Mouse (Mus musculus) myocyte (in vitro differentiated cells): Measurements from ENCODE around the gene Zfp853. TPM values are rescaled to one million over a fixed set of nuclear protein-coding genes. Genes with fewer than 3 reads are reported as not detected.

Experiments
- H3K27me3 ChIP-seq: one replicate; pipeline ENCODE4 v1.6.1; 2011; ENCODE audit not compliant: control insufficient read depth, insufficient read depth, insufficient read length
- H3K36me3 ChIP-seq: one replicate; pipeline ENCODE4 v1.6.1; 2011; ENCODE audit not compliant: control insufficient read depth, insufficient read depth
- H3K4me2 ChIP-seq: one replicate; pipeline ENCODE4 v1.6.1; 2011; ENCODE audit warnings: low read depth, control low read depth
- H3K4me3 ChIP-seq: one replicate; pipeline ENCODE4 v1.5.1; 2011; ENCODE audit warnings: mild to moderate bottlenecking, control low read depth, moderate library complexity
- H3K79me2 ChIP-seq: one replicate; pipeline ENCODE4 v1.6.1; 2011; ENCODE audit not compliant: control insufficient read depth, insufficient read depth
- H3ac ChIP-seq: one replicate; pipeline ENCODE4 v1.6.1; 2011; ENCODE audit not compliant: control insufficient read depth, insufficient read length
- CEBPB ChIP-seq: IDR thresholded peaks from 2 replicates; pipeline ENCODE4 v1.6.1; 2011; ENCODE audit warnings: mild to moderate bottlenecking, moderate library complexity; ENCODE audit not compliant: poor library complexity, insufficient read depth, severe bottlenecking
- E2F4 ChIP-seq: IDR thresholded peaks from one replicate; pipeline ENCODE4 v1.6.1; 2011; ENCODE audit warnings: mild to moderate bottlenecking, control low read depth, moderate library complexity; ENCODE audit not compliant: insufficient read depth
- MAX ChIP-seq: IDR thresholded peaks from one replicate; pipeline ENCODE4 v1.6.1; 2011; ENCODE audit warnings: low read depth, mild to moderate bottlenecking, control low read depth
- MYOD1 ChIP-seq, 3 experiments: IDR thresholded peaks; one replicate each; pipeline ENCODE4 v1.6.1; 2011; ENCODE audit warnings: control low read depth in 2 of 3, low read depth in 2 of 3, mild to moderate bottlenecking in 2 of 3, moderate library complexity in 1 of 3; ENCODE audit not compliant: insufficient read length in 2 of 3, control insufficient read depth in 1 of 3
- MYOG ChIP-seq, 3 experiments: IDR thresholded peaks; one replicate each; pipeline ENCODE4 v1.6.1; 2011; ENCODE audit warnings: control low read depth in 2 of 3, low read depth in 2 of 3, mild to moderate bottlenecking in 2 of 3; ENCODE audit not compliant: insufficient read length in 2 of 3, control insufficient read depth in 1 of 3, insufficient read depth in 1 of 3
- POLR2A ChIP-seq: IDR thresholded peaks from one replicate; pipeline ENCODE4 v1.6.1; 2011; ENCODE audit warnings: low read depth, mild to moderate bottlenecking, control low read depth, moderate library complexity; ENCODE audit not compliant: insufficient read length
- POLR2AphosphoS2 ChIP-seq: IDR thresholded peaks from one replicate; pipeline ENCODE4 v1.6.1; 2011; ENCODE audit warnings: low read depth, control low read depth; ENCODE audit not compliant: insufficient read length
- REST ChIP-seq: IDR thresholded peaks from one replicate; pipeline ENCODE4 v1.6.1; 2011; ENCODE audit warnings: mild to moderate bottlenecking, control low read depth, moderate library complexity; ENCODE audit not compliant: insufficient read depth, insufficient read length
- SRF ChIP-seq: IDR thresholded peaks from one replicate; pipeline ENCODE4 v1.6.1; 2011; ENCODE audit warnings: low read depth; ENCODE audit not compliant: control insufficient read depth, insufficient read length
- TCF12 ChIP-seq: IDR thresholded peaks from one replicate; pipeline ENCODE4 v1.6.1; 2011; ENCODE audit warnings: mild to moderate bottlenecking, control low read depth; ENCODE audit not compliant: poor library complexity, insufficient read depth, severe bottlenecking
- TCF3 ChIP-seq: IDR thresholded peaks from one replicate; pipeline ENCODE4 v1.6.1; 2011; ENCODE audit warnings: low read depth, control low read depth; ENCODE audit not compliant: insufficient read length
- USF1 ChIP-seq: IDR thresholded peaks from one replicate; pipeline ENCODE4 v1.6.1; 2011; ENCODE audit warnings: low read depth, mild to moderate bottlenecking, control low read depth, moderate library complexity
- polyA plus RNA-seq: library from polyadenylated mRNA; unstranded; fragments of >200 nt; fragmentation: generic; extraction: Trizol; gene quantifications from one replicate; pipeline ENCODE4 v1.2.1, GENCODE M21; 2012; ENCODE audit warnings: missing spikeins

Gene Zfp853
- polyA plus RNA-seq: 0.01 TPM

DNA sequence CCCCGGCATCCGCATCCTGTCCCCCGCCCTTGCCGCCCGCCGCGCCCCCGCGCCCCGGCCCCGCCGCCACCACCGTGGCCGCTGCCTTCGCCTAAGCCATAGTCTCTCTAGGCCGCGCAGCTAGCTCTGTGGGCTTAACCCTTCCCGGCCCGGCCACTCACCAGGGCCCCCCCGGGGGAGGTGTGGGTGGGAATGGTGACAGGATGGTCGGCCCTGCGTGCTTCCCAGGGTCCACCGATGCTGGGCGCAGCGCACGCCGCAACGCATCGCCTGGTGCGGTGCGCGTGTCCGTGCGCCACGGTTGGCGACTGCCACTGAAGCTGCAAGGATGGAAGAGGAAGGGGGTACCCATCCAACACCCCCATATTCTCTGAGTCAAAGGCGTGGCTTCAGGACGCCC lies at the start of gene Zfp853:
Zfp853 (minus strand) TSS at position 220 of the 400 bp plus-strand sequence.
- no peaks in the 10 kb centered on the region for H3K36me3 ChIP-seq
- no peaks in the 10 kb centered on the region for H3K27me3 ChIP-seq

DNA sequence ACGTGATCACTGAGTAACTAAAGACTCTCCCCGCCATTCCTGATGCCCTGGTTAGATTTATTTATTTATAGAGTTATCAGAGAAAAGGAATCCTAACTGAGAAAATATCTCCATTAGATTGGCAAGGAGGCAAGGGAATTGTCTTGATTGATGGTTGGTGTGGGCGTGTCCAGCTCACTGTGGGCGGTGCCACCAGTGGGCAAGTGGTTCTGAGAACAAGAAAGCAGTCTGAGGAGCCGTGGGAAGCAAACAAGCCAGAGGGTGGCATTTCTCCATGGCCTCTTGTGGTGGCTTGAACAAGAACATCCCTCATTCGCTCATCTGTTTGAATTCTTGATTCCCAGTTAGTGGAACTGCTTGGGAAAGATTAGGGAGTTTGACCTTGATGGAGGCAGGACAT lies 46.2 kb upstream of the Zfp853 start:
- TF ChIP-seq E2F4: no peak
- no peak for TF ChIP-seq MYOG (IDR thresholded peaks at IDR 0.05; ENCODE audit: control insufficient read depth in 1 of 3, insufficient read depth in 1 of 3, insufficient read length in 2 of 3, low read depth in 2 of 3)
- no peak for TF ChIP-seq POLR2AphosphoS2
- TF ChIP-seq USF1: no peak
- TF ChIP-seq POLR2A: no peak
- no peak for TF ChIP-seq REST
- TF ChIP-seq TCF3: no peak
- TF ChIP-seq TCF12: no peak
- TF ChIP-seq MYOD1 (IDR thresholded peaks at IDR 0.05; ENCODE audit: control insufficient read depth in 1 of 3, insufficient read length in 2 of 3, low read depth in 2 of 3): no peak
- TF ChIP-seq MAX: no peak
- no peak for TF ChIP-seq CEBPB
- TF ChIP-seq SRF: no peak
- Histone ChIP-seq H3K4me2 (no peak overlapping the region), H3K79me2 (no peaks in the 10 kb centered on the region), H3K36me3 (no peaks in the 10 kb centered on the region), H3K4me3 (no peak overlapping the region), H3ac (no peak overlapping the region), H3K27me3 (peaks cover 26% of the 10 kb centered on the region)

More for the DNA sequence above, at the start of gene Zfp853:
- no peak within 1 kb of the TSS for H3K4me2 ChIP-seq
- H3K79me2 ChIP-seq: no peaks in the 10 kb centered on the region
- H3K4me3 ChIP-seq: no peak within 1 kb of the TSS
- TF ChIP-seq USF1 (no peak), MYOD1 (IDR thresholded peaks at IDR 0.05; ENCODE audit: control insufficient read depth in 1 of 3, insufficient read length in 2 of 3, low read depth in 2 of 3) (no peak), POLR2A (no peak), SRF (no peak), MYOG (IDR thresholded peaks at IDR 0.05; ENCODE audit: control insufficient read depth in 1 of 3, insufficient read depth in 1 of 3, insufficient read length in 2 of 3, low read depth in 2 of 3) (no peak), TCF3 (no peak), MAX (no peak), CEBPB (no peak)
- H3ac ChIP-seq: no peak within 1 kb of the TSS

DNA sequence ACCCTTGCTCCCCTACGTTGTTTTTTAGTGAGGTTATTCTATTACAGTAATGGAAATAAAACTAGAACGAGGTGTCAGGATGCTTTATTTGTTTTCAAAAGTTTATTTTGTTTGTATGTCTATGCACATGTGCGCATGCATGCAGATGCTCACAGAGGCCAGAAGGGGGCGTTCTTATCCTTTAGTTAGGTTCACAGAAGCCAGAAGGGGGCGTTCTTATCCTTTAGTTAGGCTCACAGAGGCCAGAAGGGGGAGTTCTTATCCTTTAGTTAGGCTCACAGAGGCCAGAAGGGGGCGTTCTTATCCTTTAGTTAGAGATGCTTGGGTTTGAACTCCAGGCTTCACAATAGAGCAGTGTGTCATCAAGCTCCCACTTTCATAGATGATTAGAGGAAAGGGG lies 43.1 kb upstream of the Zfp853 start:
- Histone ChIP-seq H3ac (no peak overlapping the region), H3K36me3 (no peaks in the 10 kb centered on the region), H3K27me3 (peaks cover 26% of the 10 kb centered on the region), H3K4me2 (no peak overlapping the region), H3K4me3 (no peak overlapping the region), H3K79me2 (no peaks in the 10 kb centered on the region)
- TF ChIP-seq MYOD1 (IDR thresholded peaks at IDR 0.05; ENCODE audit: control insufficient read depth in 1 of 3, insufficient read length in 2 of 3, low read depth in 2 of 3) (no peak), TCF12 (no peak), E2F4 (no peak), MYOG (IDR thresholded peaks at IDR 0.05; ENCODE audit: control insufficient read depth in 1 of 3, insufficient read depth in 1 of 3, insufficient read length in 2 of 3, low read depth in 2 of 3) (no peak), SRF (no peak), REST (no peak), POLR2A (no peak), CEBPB (no peak), USF1 (no peak)

DNA sequence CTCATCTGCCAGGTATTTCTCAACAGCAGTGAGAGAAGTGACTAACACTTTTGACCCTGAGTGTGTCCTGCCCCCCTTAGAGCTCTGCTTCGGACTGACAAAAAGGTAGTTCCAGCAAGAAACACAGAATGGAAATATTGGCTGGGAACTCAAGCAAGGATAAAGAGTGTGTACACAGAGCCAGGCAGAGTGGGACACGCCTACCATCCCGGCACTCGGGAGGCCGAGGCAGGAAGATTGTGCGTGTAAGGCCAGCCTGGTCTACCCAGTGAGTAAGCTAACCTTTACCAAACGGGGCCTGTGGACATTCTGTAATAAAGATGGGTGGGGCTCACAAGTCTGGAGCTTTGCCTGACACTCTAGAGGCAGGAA lies 41.7 kb upstream of the Zfp853 start:
- Histone ChIP-seq H3K27me3 (peaks cover 25% of the 10 kb centered on the region), H3K4me2 (no peak overlapping the region), H3K4me3 (no peak overlapping the region), H3ac (no peak overlapping the region), H3K79me2 (no peaks in the 10 kb centered on the region), H3K36me3 (no peaks in the 10 kb centered on the region)
- TF ChIP-seq SRF (no peak), USF1 (no peak), MYOG (IDR thresholded peaks at IDR 0.05; ENCODE audit: control insufficient read depth in 1 of 3, insufficient read depth in 1 of 3, insufficient read length in 2 of 3, low read depth in 2 of 3) (no peak)

DNA sequence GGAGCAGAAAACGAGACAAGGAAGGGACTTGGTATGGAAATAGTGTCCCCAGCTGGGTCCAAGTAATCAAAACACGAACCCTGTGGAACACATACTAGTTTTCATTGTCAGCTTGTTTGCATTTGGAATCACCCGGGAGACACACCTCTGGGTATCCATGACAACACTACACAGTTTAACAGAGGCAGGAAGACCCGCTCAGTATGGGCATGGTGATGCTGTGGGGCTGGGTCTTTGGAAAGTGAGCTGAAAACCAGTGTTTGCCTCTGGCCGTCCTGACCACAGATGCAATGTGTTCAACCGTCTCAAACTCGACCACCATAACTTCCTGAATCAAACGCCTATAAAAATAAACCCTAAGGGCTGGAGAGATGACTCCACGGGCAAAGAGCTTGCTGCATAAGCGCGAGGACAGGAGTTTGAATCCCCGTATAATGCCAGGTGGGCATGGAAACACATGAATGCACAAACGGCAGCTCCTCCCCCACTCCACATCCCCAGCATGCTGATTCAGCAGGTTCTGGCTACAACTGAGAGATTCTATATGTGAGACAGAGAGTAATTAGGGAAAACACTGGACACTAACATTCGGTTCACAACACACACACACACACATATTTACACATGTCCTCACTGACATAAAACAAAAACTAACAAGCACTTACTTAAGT lies 41.1 kb upstream of the Zfp853 start:
- H3K79me2 ChIP-seq: no peaks in the 10 kb centered on the region
- peaks cover 20% of the 10 kb centered on the region for H3K27me3 ChIP-seq
- no peak overlapping the region for H3ac ChIP-seq
- TF ChIP-seq MYOG (IDR thresholded peaks at IDR 0.05; ENCODE audit: control insufficient read depth in 1 of 3, insufficient read depth in 1 of 3, insufficient read length in 2 of 3, low read depth in 2 of 3) (no peak), SRF (no peak), POLR2A (no peak), REST (no peak), E2F4 (no peak), TCF3 (no peak), TCF12 (no peak), MYOD1 (IDR thresholded peaks at IDR 0.05; ENCODE audit: control insufficient read depth in 1 of 3, insufficient read length in 2 of 3, low read depth in 2 of 3) (no peak), CEBPB (no peak), POLR2AphosphoS2 (no peak), MAX (no peak)
- H3K4me2 ChIP-seq: peak overlapping the region; percentile 63
- H3K36me3 ChIP-seq: no peaks in the 10 kb centered on the region
- no peak overlapping the region for H3K4me3 ChIP-seq
